Mouse (Mus musculus) embryonic fibroblast, embryonic 13.5 days (primary cell): Measurements from ENCODE around the gene Olfr248.

ENCODE experiments used
- CTCF ChIP-seq: IDR thresholded peaks from 2 replicates; pipeline ENCODE4 v1.5.1; 2011; ENCODE audit warnings: mild to moderate bottlenecking, control low read depth, low read length, moderate library complexity, borderline replicate concordance; ENCODE audit not compliant: insufficient read depth
- POLR2A ChIP-seq: IDR thresholded peaks from 2 replicates; pipeline ENCODE4 v1.6.1; 2011; ENCODE audit warnings: low read depth, mild to moderate bottlenecking, control low read depth, low read length, moderate library complexity

GRCm38 (mm10) chr1:174423764-174424163, 32.9 kb downstream of the Olfr248 start, which contains the start of gene Olfr414:
- TF ChIP-seq POLR2A (no peak), CTCF (no peak)
